Mouse (Mus musculus) cerebellum, adult 2 months (tissue): ENCODE measurements around the gene Prkce.

Experiments
- CTCF ChIP-seq: fragments of 200-500 bp; IDR thresholded peaks from 2 replicates; pipeline ENCODE4 v1.5.1; 2011; ENCODE audit warnings: low read depth, mild to moderate bottlenecking, control low read depth, low read length, moderate library complexity, borderline replicate concordance; ENCODE audit not compliant: insufficient read depth
- POLR2A ChIP-seq: fragments of 200-500 bp; IDR thresholded peaks from 2 replicates; pipeline ENCODE4 v1.6.1; 2011; ENCODE audit warnings: low read length, control low read depth, borderline replicate concordance; ENCODE audit not compliant: insufficient read depth

DNA sequence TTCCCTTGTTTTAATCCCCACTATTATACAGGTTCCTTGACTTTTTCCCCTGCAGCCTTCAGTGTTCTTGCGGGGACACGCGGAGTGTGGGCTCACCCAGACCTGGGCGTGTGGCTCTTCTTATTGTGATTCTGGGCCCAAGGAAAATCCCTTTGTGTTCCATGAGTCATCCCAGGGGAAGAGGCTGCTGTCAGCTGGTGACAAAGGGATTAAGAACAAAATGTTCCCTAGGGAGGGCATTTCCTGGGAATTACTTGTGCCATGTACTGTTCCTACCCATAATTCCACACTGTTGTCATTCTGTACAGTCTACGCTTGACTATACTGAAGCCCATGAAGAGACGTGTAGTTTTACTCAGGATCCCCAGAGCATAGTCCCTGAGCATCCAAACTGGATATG, 10.6 kb upstream of the Prkce start:
- no peak for TF ChIP-seq POLR2A
- TF ChIP-seq CTCF: no peak
